Mouse (Mus musculus): ENCODE measurements around the gene Dlg2.

Gene Dlg2

GRCm38 (mm10) chr7:92320181-92320580, 1843.7 kb downstream of the Dlg2 start:
- DNase-seq, result no peak

- DNase-seq, result no peak
These were observed 1845.3 kb downstream of the Dlg2 start for GRCm38 (mm10) chr7:92321786-92322185.

- no peak for DNase-seq
These were observed 1846.0 kb downstream of the Dlg2 start for GRCm38 (mm10) chr7:92322342-92323069.

GRCm38 (mm10) chr7:92323710-92324109, 1847.2 kb downstream of the Dlg2 start:
- no peak for DNase-seq

- no peak for DNase-seq
These were observed 1850.9 kb downstream of the Dlg2 start for GRCm38 (mm10) chr7:92327343-92327896.

- DNase-seq, result no peak
These were observed 1856.9 kb downstream of the Dlg2 start for GRCm38 (mm10) chr7:92333220-92333898.

- no peak for DNase-seq
These were observed 1880.1 kb downstream of the Dlg2 start for GRCm38 (mm10) chr7:92356542-92356941.

- DNase-seq, result no peak
These were observed 1886.9 kb downstream of the Dlg2 start for GRCm38 (mm10) chr7:92363386-92363785.

- no peak for DNase-seq
These were observed 1887.3 kb downstream of the Dlg2 start for GRCm38 (mm10) chr7:92363800-92364199.

GRCm38 (mm10) chr7:92367111-92367510, 1890.6 kb downstream of the Dlg2 start:
- DNase-seq, result no peak

- DNase-seq, result no peak
These were observed 1894.0 kb downstream of the Dlg2 start for GRCm38 (mm10) chr7:92370521-92370920.

GRCm38 (mm10) chr7:92371638-92372037, 1895.2 kb downstream of the Dlg2 start:
- DNase-seq, result no peak

GRCm38 (mm10) chr7:92373863-92374357, 1897.4 kb downstream of the Dlg2 start:
- DNase-seq, result no peak

- DNase-seq, result no peak
These were observed 1907.5 kb downstream of the Dlg2 start for GRCm38 (mm10) chr7:92383913-92384484.

- no peak for DNase-seq
These were observed 1915.7 kb downstream of the Dlg2 start for GRCm38 (mm10) chr7:92392052-92392640.

- no peak for DNase-seq
These were observed 1920.3 kb downstream of the Dlg2 start for GRCm38 (mm10) chr7:92396783-92397182.

- DNase-seq, result no peak
These were observed 1922.4 kb downstream of the Dlg2 start for GRCm38 (mm10) chr7:92398841-92399240.

- no peak for DNase-seq
These were observed 1924.1 kb downstream of the Dlg2 start for GRCm38 (mm10) chr7:92400551-92400950.

- DNase-seq, result no peak
These were observed 1924.7 kb downstream of the Dlg2 start for GRCm38 (mm10) chr7:92401001-92401688.

- no peak for DNase-seq
These were observed 1932.0 kb downstream of the Dlg2 start for GRCm38 (mm10) chr7:92408479-92408878.

- no peak for DNase-seq
These were observed 1944.0 kb downstream of the Dlg2 start for GRCm38 (mm10) chr7:92420474-92420873.

GRCm38 (mm10) chr7:92423017-92423416, 1946.5 kb downstream of the Dlg2 start:
- no peak for DNase-seq

- DNase-seq, result no peak
These were observed 1948.2 kb downstream of the Dlg2 start for GRCm38 (mm10) chr7:92424703-92425102.

Data from right cerebral cortex, postnatal 25 days (tissue).